ENCODE assay signal across 1 mouse cellular context in the genomic region with DNA sequence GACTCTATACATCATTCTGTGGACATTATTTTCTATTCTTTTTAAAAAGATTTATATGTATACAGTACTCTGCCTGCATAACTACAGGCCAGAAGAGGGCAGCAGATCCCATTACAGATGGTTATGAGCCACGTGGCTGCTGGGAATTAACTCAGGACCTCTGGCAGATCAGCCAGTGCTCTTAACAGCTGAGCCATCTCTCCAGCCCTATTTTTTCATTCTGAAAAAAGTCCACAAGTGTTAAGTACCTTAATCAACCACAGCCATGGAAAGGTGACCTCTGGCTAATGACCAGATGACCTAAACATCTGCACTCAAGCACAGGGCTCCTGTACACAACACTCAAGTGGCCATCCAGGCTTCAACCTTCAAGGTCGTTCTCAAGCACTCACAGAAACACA.
TF ChIP-seq lines count a peak whose summit lies in the region.

No protein-coding gene starts in this region.

TF ChIP-seq in ES-E14, 5 proteins besides CTCF, POLR2A, EP300 and RAD21:
- TF ChIP-seq ZNF384 (IDR thresholded peaks at IDR 0.05; ENCODE audit: low read depth, low read length) (peak; percentile 74), CHD2 (IDR thresholded peaks at IDR 0.05; ENCODE audit: low read depth, low read length) (peak; percentile 71), HCFC1 (IDR thresholded peaks at IDR 0.05; ENCODE audit: borderline replicate concordance, insufficient read depth, low read length) (no peak; the same call in 1 of the 2 replicates), MAFK (IDR thresholded peaks at IDR 0.05; ENCODE audit: insufficient read depth, low read depth, low read length) (no peak)
